Mouse (Mus musculus): Measurements from ENCODE around the gene Psmb6.

Gene Psmb6

DNA sequence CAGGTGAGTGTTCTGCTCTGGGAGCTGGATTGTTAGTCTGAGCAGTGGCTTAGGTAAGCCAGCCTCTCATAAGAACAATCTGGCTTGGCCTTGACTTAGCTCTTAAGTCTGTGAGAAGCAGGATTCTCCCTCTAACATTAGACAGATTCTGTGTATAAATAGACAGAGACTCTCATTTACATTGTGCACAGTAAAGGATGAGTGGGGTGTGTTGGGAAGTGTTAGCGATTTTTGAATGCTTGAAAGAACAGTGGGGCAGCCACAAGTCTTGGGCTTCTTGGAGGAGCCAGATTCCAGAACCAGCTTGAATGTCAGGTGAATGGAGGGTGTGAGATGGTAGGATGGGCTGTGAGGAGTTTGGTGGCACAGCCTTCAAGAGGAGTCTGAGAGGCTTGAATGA, 46.5 kb downstream of the Psmb6 start:
- DNase-seq (ENCODE audit: low spot score): no peak

DNA sequence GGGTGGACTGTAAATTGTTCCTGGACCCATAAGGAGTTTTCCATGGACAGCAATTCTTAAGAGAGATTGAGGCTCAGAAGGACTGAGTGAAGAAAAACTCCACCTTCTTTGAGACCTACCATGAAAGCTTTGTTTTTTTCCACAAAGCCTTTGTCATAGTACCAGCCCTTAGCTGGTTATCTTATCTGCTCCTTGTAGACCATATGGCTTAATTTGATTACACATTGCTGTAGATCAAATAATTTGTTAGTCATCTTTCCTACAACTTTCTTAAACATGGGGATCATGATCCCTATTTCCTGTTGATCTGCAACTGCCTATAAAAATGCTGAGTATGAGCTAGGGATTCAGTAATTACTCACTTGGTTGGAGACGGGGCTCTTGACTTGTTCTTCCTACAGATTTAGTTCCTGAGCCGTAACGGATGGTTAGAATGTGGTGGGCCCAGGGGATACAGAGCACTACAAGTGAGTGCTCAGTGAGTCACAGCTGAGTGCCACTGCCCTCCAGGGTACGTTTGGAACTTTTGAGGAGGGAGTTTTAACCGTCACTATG, 47.3 kb downstream of the Psmb6 start:
- DNase-seq (ENCODE audit: low spot score): no peak

DNA sequence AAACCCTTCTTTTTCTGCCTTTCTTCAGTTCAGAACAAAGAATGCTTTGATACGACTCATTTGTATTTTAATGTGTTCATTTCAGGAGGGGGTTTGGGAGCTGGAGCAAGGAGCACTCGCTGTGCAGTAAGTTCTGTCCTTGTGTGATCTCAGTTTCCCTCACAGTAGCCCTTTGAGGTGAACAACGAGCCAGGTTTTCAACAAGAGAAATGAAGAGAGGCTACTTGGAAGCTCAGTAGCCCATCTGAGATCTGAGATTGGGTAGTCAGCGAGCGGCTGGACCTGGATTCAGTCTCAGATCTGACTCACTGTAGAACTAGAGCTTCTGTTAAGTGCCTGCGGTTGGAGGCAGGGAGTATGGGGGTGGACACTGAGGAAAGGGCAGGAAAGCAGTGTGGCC, 48.7 kb downstream of the Psmb6 start:
- DNase-seq (ENCODE audit: low spot score): no peak

DNA sequence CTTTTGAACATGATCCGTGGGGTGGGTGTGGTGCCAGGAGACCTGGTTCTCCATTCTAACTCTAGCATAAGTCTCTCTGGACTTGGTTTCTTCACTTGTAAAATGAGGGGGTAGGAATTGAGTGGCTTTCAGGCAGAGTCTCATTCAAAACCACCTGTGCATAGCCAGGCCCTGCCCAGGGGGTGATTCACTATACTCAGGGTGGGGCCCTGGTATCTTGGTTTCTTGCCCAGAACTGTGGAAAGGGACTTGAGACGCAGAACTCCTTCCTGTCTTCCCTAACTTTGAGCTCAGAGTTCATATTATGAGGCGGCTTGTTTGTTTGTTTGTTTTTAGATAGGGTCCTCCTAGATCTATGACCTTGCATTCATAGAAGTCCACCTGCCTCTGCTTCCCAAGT, 52.0 kb downstream of the Psmb6 start:
- no peak for DNase-seq (ENCODE audit: low spot score)
